Mouse (Mus musculus) left cerebral cortex, postnatal 10 days (tissue): ENCODE results near the gene Nol11. TPM values are rescaled to one million over a fixed set of nuclear protein-coding genes. Genes with fewer than 3 reads are reported as not detected.
"Not testable (repeated sequence)": the region's sequence is repeated elsewhere in the genome, so short reads cannot be mapped to it uniquely, and the experiment has no call there.

Experiments
- DNase-seq, 2 experiments: peaks; one replicate each; pipeline ENCODE4 v3.0.0; 2021 to 2022; ENCODE audit warnings: low spot score in 2 of 2, mixed read lengths in 1 of 2; ENCODE audit errors: extremely low spot score in 1 of 2
- intact Hi-C: fragments of 180-260 bp; cut with DNase I; formaldehyde crosslinking; loops from one replicate; pipeline ENCODE4 v1.15.1; 2025
- total RNA-seq, 2 experiments: library from RNA; stranded (reverse); gene quantifications; 2 replicates each; pipeline ENCODE4 v1.2.3; 2021

Nol11 gene
- total RNA-seq, 2 experiments from 2014 or later, result 26.3 to 27.1 TPM

DNA sequence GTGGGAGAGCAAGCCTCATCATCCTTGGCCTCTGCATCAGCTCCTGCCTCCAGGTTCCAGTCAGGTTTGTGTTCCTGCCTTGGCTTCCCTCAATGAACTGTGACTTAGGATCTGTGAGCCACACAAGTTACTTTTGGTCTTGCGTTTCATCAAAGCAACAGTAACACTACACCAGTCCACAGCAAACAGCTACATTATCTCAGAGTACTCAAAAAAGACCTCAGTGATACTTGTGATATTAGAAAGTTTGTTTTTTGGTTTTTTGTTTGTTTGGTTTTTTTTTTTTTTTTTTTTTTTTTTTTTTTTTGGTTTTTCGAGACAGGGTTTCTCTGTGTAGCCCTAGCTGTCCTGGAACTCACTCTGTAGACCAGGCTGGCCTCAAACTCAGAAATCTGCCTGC is 62.5 kb downstream of the Nol11 start:
- intact Hi-C loops, result not testable (repeated sequence)

GRCm38 (mm10) chr11:107125011-107125410 is 64.2 kb downstream of the Nol11 start:
- DNase-seq, result no peak
- intact Hi-C loops, result no loop called here

More for the DNA sequence above, 62.5 kb downstream of the Nol11 start:
- DNase-seq, result not testable (repeated sequence)

DNA sequence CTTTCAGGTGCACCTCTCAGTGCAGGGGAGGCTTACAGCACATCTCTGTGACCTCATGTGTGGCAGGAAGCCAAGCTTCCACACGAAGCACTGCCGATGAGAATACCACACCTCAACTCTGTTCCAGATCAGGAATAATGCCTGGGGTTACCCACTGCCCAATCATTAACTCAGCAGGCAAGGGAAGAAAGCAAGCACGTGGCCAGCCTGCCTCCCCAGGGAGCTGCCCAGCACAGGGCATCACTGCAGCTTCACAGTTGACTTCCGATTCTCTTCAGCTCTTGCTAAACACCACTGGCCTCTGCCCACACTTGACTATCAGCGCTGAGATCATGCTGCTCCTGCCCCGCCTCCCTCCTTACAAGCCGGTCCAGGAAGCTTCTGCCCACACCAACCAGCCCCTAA is 64.9 kb downstream of the Nol11 start:
- intact Hi-C loops, result no loop called here
- DNase-seq, result peak in 1 of 2 experiments; percentile 42

- DNase-seq, result no peak
Observed at GRCm38 (mm10) chr11:107117789-107118188, 71.4 kb downstream of the Nol11 start.

More at GRCm38 (mm10) chr11:107117789-107118188, 71.4 kb downstream of the Nol11 start:
- intact Hi-C loops, result no loop called here

Other genes starting within 250 kb of the Nol11 start
- 10 to 100 TPM; 35.5 to 45.2 TPM for gene Kpna2, start 189.8 kb downstream of the Nol11 start, total RNA-seq
- 1 to 10 TPM; 4.3 to 4.6 TPM for gene 1810010H24Rik, start 163.7 kb downstream of the Nol11 start, total RNA-seq
- gene Bptf, start 57.3 kb downstream of the Nol11 start, total RNA-seq, result 10 to 100 TPM; 59.7 to 60.3 TPM